24 mouse cellular contexts compared by ENCODE assay signal in the genomic region with DNA sequence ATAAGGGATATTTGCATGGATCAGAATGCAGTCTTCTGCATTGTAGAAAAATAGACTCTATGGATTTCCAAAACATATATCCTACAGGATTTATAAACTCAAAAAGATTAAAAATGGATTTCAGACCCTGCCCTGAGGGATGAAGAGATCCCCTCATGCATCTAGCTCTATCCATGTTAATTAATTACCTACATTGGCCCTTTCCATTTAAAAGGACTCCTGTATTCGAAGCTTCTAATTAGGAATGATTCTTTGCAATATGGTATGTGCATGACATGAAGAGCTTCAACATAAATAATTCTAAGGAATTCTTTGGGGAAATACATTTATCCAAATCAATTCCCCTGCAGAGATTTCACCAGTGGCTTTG.
DNase-seq lines count a peak whose midpoint lies in the region; ATAC-seq and TF ChIP-seq lines count a peak whose summit lies in the region.
"Had no signal": no experiment of that assay in that cellular context is flagged by ENCODE, and none has a peak within 500 bp of the region (broad histone marks: within the 10 kb centered on the region; RNA-seq: fewer than 3 reads in every experiment).

No protein-coding gene starts in this region.

- 42% methylated on average over 1 of the region's 1 CpGs for WGBS in forebrain, embryonic 11.5 days
- WGBS in forebrain, embryonic 15.5 days: 10% methylated on average over 1 of the region's 1 CpGs
- WGBS in forebrain, embryonic 13.5 days: 32% methylated on average over 1 of the region's 1 CpGs
- whole genome bisulfite sequencing in forebrain, postnatal 0 days: 17% methylated on average over 1 of the region's 1 CpGs
- WGBS in midbrain, embryonic 14.5 days: 46% methylated on average over 1 of the region's 1 CpGs
- 49% methylated on average over 1 of the region's 1 CpGs for WGBS in midbrain, embryonic 16.5 days
- WGBS in forebrain, embryonic 14.5 days: 17% methylated on average over 1 of the region's 1 CpGs

- ATAC-seq in forebrain, embryonic 11.5 days (replicated peaks; ENCODE audit: low FRiP score): peak; percentile 60; the same call in 1 of the 2 replicates
- ATAC-seq in forebrain, embryonic 15.5 days (replicated peaks): no peak
- ATAC-seq in forebrain, embryonic 13.5 days: peak; percentile 8; the same call in 1 of the 2 replicates
- no peak for ATAC-seq in forebrain, postnatal 0 days
- no peak for ATAC-seq in midbrain, embryonic 14.5 days (ENCODE audit: low FRiP score, low TSS enrichment)
- ATAC-seq in midbrain, embryonic 16.5 days: no peak
- ATAC-seq in forebrain, embryonic 14.5 days: peak; percentile 12; the same call in 1 of the 2 replicates
- ATAC-seq: activated CD4-positive, CD25-positive, alpha-beta regulatory T cell, adult 4 months; CD4-positive, CD25-positive, alpha-beta regulatory T cell, adult 4 months; Patski had no signal

- H3K4me1 ChIP-seq in forebrain, embryonic 11.5 days (replicated peaks; ENCODE audit: control insufficient read depth, insufficient read depth, low read length): peaks cover 2% of the 10 kb centered on the region; the same call in 1 of the 2 replicates
- peaks cover 9% of the 10 kb centered on the region for H3K4me1 ChIP-seq in forebrain, embryonic 15.5 days
- H3K4me1 ChIP-seq in forebrain, embryonic 13.5 days: peaks cover 22% of the 10 kb centered on the region
- no peaks in the 10 kb centered on the region for H3K4me1 ChIP-seq in forebrain, postnatal 0 days (ENCODE audit: insufficient read depth)
- no peaks in the 10 kb centered on the region; the same call in 1 of the 2 replicates for H3K4me1 ChIP-seq in midbrain, embryonic 14.5 days (ENCODE audit: control insufficient read depth, insufficient read depth, low read length)
- no peaks in the 10 kb centered on the region for H3K4me1 ChIP-seq in midbrain, embryonic 16.5 days (ENCODE audit: control insufficient read depth, insufficient read depth, low read length)
- H3K4me1 ChIP-seq in forebrain, embryonic 14.5 days (ENCODE audit: control insufficient read depth, insufficient read depth, low read length): peaks cover 9% of the 10 kb centered on the region; the same call in 1 of the 2 replicates
- H3K4me1 ChIP-seq: embryonic facial prominence, embryonic 10.5 days; embryonic facial prominence, embryonic 12.5 days had no signal

- no peak overlapping the region for H3K4me2 ChIP-seq in forebrain, embryonic 11.5 days (ENCODE audit: low read depth, low read length, severe bottlenecking)
- no peak overlapping the region for H3K4me2 ChIP-seq in forebrain, embryonic 15.5 days (replicated peaks)
- no peak overlapping the region; the same call in 1 of the 2 replicates for H3K4me2 ChIP-seq in forebrain, embryonic 13.5 days
- no peak overlapping the region for H3K4me2 ChIP-seq in forebrain, postnatal 0 days (ENCODE audit: low read depth)
- no peak overlapping the region for H3K4me2 ChIP-seq in midbrain, embryonic 14.5 days (ENCODE audit: low read length)
- no peak overlapping the region for H3K4me2 ChIP-seq in midbrain, embryonic 16.5 days (ENCODE audit: low read length)
- H3K4me2 ChIP-seq in forebrain, embryonic 14.5 days (ENCODE audit: low read length): no peak overlapping the region
- H3K4me2 ChIP-seq: embryonic facial prominence, embryonic 12.5 days had no signal

- H3K27ac ChIP-seq in forebrain, embryonic 11.5 days (ENCODE audit: low read depth, low read length): no peak overlapping the region
- no peak overlapping the region for H3K27ac ChIP-seq in forebrain, embryonic 15.5 days (replicated peaks)
- no peak overlapping the region for H3K27ac ChIP-seq in forebrain, embryonic 13.5 days
- no peak overlapping the region for H3K27ac ChIP-seq in forebrain, postnatal 0 days (ENCODE audit: low read depth, low read length)
- H3K27ac ChIP-seq in midbrain, embryonic 14.5 days (replicated peaks; ENCODE audit: low read depth, low read length): no peak overlapping the region
- no peak overlapping the region for H3K27ac ChIP-seq in midbrain, embryonic 16.5 days (ENCODE audit: low read length)
- H3K27ac ChIP-seq in forebrain, embryonic 14.5 days (ENCODE audit: low read depth, low read length): no peak overlapping the region
- H3K27ac ChIP-seq: embryonic facial prominence, embryonic 10.5 days; embryonic facial prominence, embryonic 12.5 days had no signal

- no peak for DNase-seq in forebrain, embryonic 11.5 days (ENCODE audit: low spot score)
- no peak for DNase-seq in forebrain, postnatal 0 days
- DNase-seq in midbrain, embryonic 14.5 days: peak; percentile 8
- DNase-seq in forebrain, embryonic 14.5 days (ENCODE audit: low spot score): peak; percentile 10
- no peak for DNase-seq in layer of hippocampus, postnatal 10 days (ENCODE audit: low spot score in 2 of 2)
- DNase-seq: adrenal gland, adult 8-10 months; adrenal gland, postnatal 14 days; adrenal gland, postnatal 36 days; B cell, adult 2 months; cerebellum, adult 11-12 months; cerebellum, adult 2 months; cerebellum, adult 9-10 months; cerebellum, postnatal 10 days; cerebellum, postnatal 25 days had no signal

- H3K4me3 ChIP-seq in forebrain, embryonic 11.5 days (ENCODE audit: low read depth, low read length): no peak overlapping the region
- H3K4me3 ChIP-seq in forebrain, embryonic 15.5 days: no peak overlapping the region
- H3K4me3 ChIP-seq in forebrain, embryonic 13.5 days: no peak overlapping the region
- H3K4me3 ChIP-seq in forebrain, postnatal 0 days (ENCODE audit: low read depth, low read length): no peak overlapping the region
- no peak overlapping the region for H3K4me3 ChIP-seq in midbrain, embryonic 14.5 days (replicated peaks; ENCODE audit: low read depth, low read length)
- H3K4me3 ChIP-seq in midbrain, embryonic 16.5 days (ENCODE audit: low read depth, low read length): no peak overlapping the region
- H3K4me3 ChIP-seq in forebrain, embryonic 14.5 days (ENCODE audit: low read depth, low read length): no peak overlapping the region
- H3K4me3 ChIP-seq: embryonic facial prominence, embryonic 10.5 days; embryonic facial prominence, embryonic 12.5 days had no signal

- H3K9me3 ChIP-seq in forebrain, embryonic 11.5 days (ENCODE audit: control insufficient read depth, low read length): no peaks in the 10 kb centered on the region
- H3K9me3 ChIP-seq in forebrain, embryonic 15.5 days: no peaks in the 10 kb centered on the region
- 0 out of 2 replicates have a peak, but pooled peaks cover 4% of the 10 kb centered on the region for H3K9me3 ChIP-seq in forebrain, embryonic 13.5 days (replicated peaks)
- no peaks in the 10 kb centered on the region for H3K9me3 ChIP-seq in forebrain, postnatal 0 days (ENCODE audit: low read length)
- H3K9me3 ChIP-seq in midbrain, embryonic 14.5 days (ENCODE audit: control insufficient read depth, low read length): no peaks in the 10 kb centered on the region
- H3K9me3 ChIP-seq in midbrain, embryonic 16.5 days (replicated peaks; ENCODE audit: control insufficient read depth, low read length, poor library complexity, severe bottlenecking): no peaks in the 10 kb centered on the region
- H3K9me3 ChIP-seq in forebrain, embryonic 14.5 days (replicated peaks; ENCODE audit: control insufficient read depth, low read length): no peaks in the 10 kb centered on the region
- H3K9me3 ChIP-seq: embryonic facial prominence, embryonic 10.5 days; embryonic facial prominence, embryonic 12.5 days; G1E had no signal

- TF ChIP-seq CTCF in forebrain, postnatal 0 days (IDR thresholded peaks at IDR 0.05; ENCODE audit: low read depth): no peak

- no peaks in the 10 kb centered on the region for H3K36me3 ChIP-seq in forebrain, embryonic 11.5 days (ENCODE audit: control insufficient read depth, insufficient read depth, low read length)
- no peaks in the 10 kb centered on the region for H3K36me3 ChIP-seq in forebrain, embryonic 15.5 days
- no peaks in the 10 kb centered on the region for H3K36me3 ChIP-seq in forebrain, embryonic 13.5 days (ENCODE audit: poor library complexity, severe bottlenecking)
- H3K36me3 ChIP-seq in forebrain, postnatal 0 days (ENCODE audit: insufficient read depth): no peaks in the 10 kb centered on the region
- no peaks in the 10 kb centered on the region for H3K36me3 ChIP-seq in midbrain, embryonic 14.5 days (ENCODE audit: control insufficient read depth, insufficient read depth, low read length)
- H3K36me3 ChIP-seq in midbrain, embryonic 16.5 days (ENCODE audit: control insufficient read depth, insufficient read depth, low read length): no peaks in the 10 kb centered on the region
- no peaks in the 10 kb centered on the region for H3K36me3 ChIP-seq in forebrain, embryonic 14.5 days (ENCODE audit: control insufficient read depth, insufficient read depth, low read length)
- H3K36me3 ChIP-seq: embryonic facial prominence, embryonic 10.5 days; embryonic facial prominence, embryonic 12.5 days; G1E had no signal

- peaks cover 9% of the 10 kb centered on the region; the same call in 1 of the 2 replicates for H3K27me3 ChIP-seq in forebrain, embryonic 11.5 days (ENCODE audit: control insufficient read depth, insufficient read depth, low read length)
- peaks cover 39% of the 10 kb centered on the region for H3K27me3 ChIP-seq in forebrain, embryonic 15.5 days
- peaks cover 66% of the 10 kb centered on the region for H3K27me3 ChIP-seq in forebrain, embryonic 13.5 days
- H3K27me3 ChIP-seq in forebrain, postnatal 0 days (ENCODE audit: insufficient read depth, low read length): 0 out of 2 replicates have a peak, but pooled peaks cover 11% of the 10 kb centered on the region
- no peaks in the 10 kb centered on the region for H3K27me3 ChIP-seq in midbrain, embryonic 14.5 days (ENCODE audit: control insufficient read depth, insufficient read depth, low read length)
- no peaks in the 10 kb centered on the region for H3K27me3 ChIP-seq in midbrain, embryonic 16.5 days (ENCODE audit: control insufficient read depth, insufficient read depth, low read depth, low read length)
- peaks cover 17% of the 10 kb centered on the region for H3K27me3 ChIP-seq in forebrain, embryonic 14.5 days (replicated peaks; ENCODE audit: control insufficient read depth, insufficient read depth, low read length)
- H3K27me3 ChIP-seq: CH12.LX; embryonic facial prominence, embryonic 12.5 days had no signal

- H3K9ac ChIP-seq in forebrain, embryonic 11.5 days (ENCODE audit: low read length): no peak overlapping the region
- no peak overlapping the region for H3K9ac ChIP-seq in forebrain, embryonic 15.5 days (replicated peaks)
- no peak overlapping the region for H3K9ac ChIP-seq in forebrain, embryonic 13.5 days
- H3K9ac ChIP-seq in forebrain, postnatal 0 days: no peak overlapping the region
- H3K9ac ChIP-seq in midbrain, embryonic 14.5 days (replicated peaks; ENCODE audit: low read length): no peak overlapping the region
- H3K9ac ChIP-seq in midbrain, embryonic 16.5 days (ENCODE audit: low read depth, low read length): no peak overlapping the region
- no peak overlapping the region for H3K9ac ChIP-seq in forebrain, embryonic 14.5 days (ENCODE audit: low read length)
- H3K9ac ChIP-seq: embryonic facial prominence, embryonic 12.5 days had no signal

Comparison
In these comparisons a context has a peak if more than half of its experiments do, and no peak if none do; other contexts are left out.
1. ATAC-seq: peak in forebrain, embryonic 11.5 days (single experiment), forebrain, embryonic 13.5 days (single experiment) and forebrain, embryonic 14.5 days (single experiment); none in forebrain, embryonic 15.5 days (single experiment), forebrain, postnatal 0 days (single experiment), midbrain, embryonic 14.5 days (single experiment) and midbrain, embryonic 16.5 days (single experiment).
2. DNase-seq: peak in midbrain, embryonic 14.5 days (single experiment) and forebrain, embryonic 14.5 days (single experiment); none in forebrain, embryonic 11.5 days (single experiment), forebrain, postnatal 0 days (single experiment) and layer of hippocampus, postnatal 10 days (0 of 2).